Mouse (Mus musculus) forebrain, embryonic 16.5 days (tissue): ENCODE data around the gene H2al1e. TPM values are rescaled to one million over a fixed set of nuclear protein-coding genes. Genes with fewer than 3 reads are reported as not detected.
A peak's percentile ranks its signal among the peaks of the same experiment; 100 is the strongest.
"Not testable (repeated sequence)": the region's sequence is repeated elsewhere in the genome, so short reads cannot be mapped to it uniquely, and the experiment has no call there.

Experiments used
- ATAC-seq: fragments of 200-750 bp; cut with Nextera tagmentation; 2 replicates; pipeline ENCODE4 v1.8.0; 2017; ENCODE audit warnings: mild to moderate bottlenecking, moderate library complexity
- H3K27ac ChIP-seq: fragments of 300-500 bp; sonication (generic); 2 replicates; pipeline ENCODE4 v1.5.1; 2014; ENCODE audit warnings: low read length, control low read depth
- H3K27me3 ChIP-seq: fragments of 300-500 bp; sonication (generic); replicated peaks from 2 replicates; pipeline ENCODE4 v1.6.1; 2014; ENCODE audit warnings: low read length; ENCODE audit not compliant: control insufficient read depth, insufficient read depth
- H3K36me3 ChIP-seq: fragments of 300-500 bp; sonication (generic); 2 replicates; pipeline ENCODE4 v1.6.1; 2014; ENCODE audit not compliant: control insufficient read depth, insufficient read depth
- H3K4me1 ChIP-seq: fragments of 300-500 bp; sonication (generic); replicated peaks from 2 replicates; pipeline ENCODE4 v1.6.1; 2014; ENCODE audit warnings: low read length; ENCODE audit not compliant: control insufficient read depth, insufficient read depth
- H3K4me2 ChIP-seq: fragments of 300-500 bp; sonication (generic); 2 replicates; pipeline ENCODE4 v1.6.1; 2014; ENCODE audit warnings: mild to moderate bottlenecking, low read length, control low read depth
- H3K4me3 ChIP-seq: fragments of 300-500 bp; sonication (generic); replicated peaks from 2 replicates; pipeline ENCODE4 v1.5.1; 2014; ENCODE audit warnings: mild to moderate bottlenecking, low read length, control low read depth
- H3K9ac ChIP-seq: fragments of 300-500 bp; sonication (generic); replicated peaks from 2 replicates; pipeline ENCODE4 v1.6.1; 2014; ENCODE audit warnings: low read depth, low read length, control low read depth
- H3K9me3 ChIP-seq: fragments of 300-500 bp; sonication (generic); 2 replicates; pipeline ENCODE4 v1.6.1; 2016; ENCODE audit warnings: low read length; ENCODE audit not compliant: control insufficient read depth
- WGBS: fragments of 180-500 bp; shearing (Covaris S2); extraction: QIAGEN DNeasy Blood & Tissue Kit; methylation state at CpG from one replicate; pipeline ENCODE4 v1.1.7; 2014; 5-methylcytosine and 5-hydroxymethylcytosine counted together
- polyA plus RNA-seq: library from polyadenylated mRNA; unstranded; fragments of >200 nt; fragmentation: Nextera tagmentation; extraction: Ambion mirVana; gene quantifications from 2 replicates; pipeline ENCODE4 v1.2.1, GENCODE M21; 2015

The H2al1e gene
- polyA plus RNA-seq: not detected in 2 replicates

- not testable (repeated sequence) for H3K36me3 ChIP-seq, H3K9me3 ChIP-seq, H3K27ac ChIP-seq, ATAC-seq, H3K9ac ChIP-seq, H3K4me1 ChIP-seq, H3K4me3 ChIP-seq, H3K4me2 ChIP-seq, H3K27me3 ChIP-seq
- no CpG with 5 or more reads among the region's 3 CpGs for WGBS
Observed at GRCm38 (mm10) chrX:11311634-11312033, at the start of gene H2al1e. Gene H2al1e, plus strand, starts transcription at chrX:11311934.

- H3K4me2 ChIP-seq: no peak overlapping the region
- no peak for ATAC-seq
- no peaks in the 10 kb centered on the region for H3K27me3 ChIP-seq
- no peak overlapping the region for H3K4me3 ChIP-seq
- H3K4me1 ChIP-seq: no peaks in the 10 kb centered on the region
- no peaks in the 10 kb centered on the region for H3K36me3 ChIP-seq
- H3K9ac ChIP-seq: no peak overlapping the region
- H3K9me3 ChIP-seq: no peaks in the 10 kb centered on the region
- H3K27ac ChIP-seq: no peak overlapping the region
- WGBS: 84% methylated on average over 8 of the region's 8 CpGs
Observed at GRCm38 (mm10) chrX:11264918-11265317, 46.8 kb upstream of the H2al1e start.

GRCm38 (mm10) chrX:11267791-11268190 lies 43.9 kb upstream of the H2al1e start:
- WGBS: 65% methylated on average over 7 of the region's 7 CpGs
- no peaks in the 10 kb centered on the region for H3K36me3 ChIP-seq
- no peak for ATAC-seq
- no peak overlapping the region for H3K27ac ChIP-seq
- H3K27me3 ChIP-seq: no peaks in the 10 kb centered on the region
- no peak overlapping the region for H3K4me2 ChIP-seq
- no peaks in the 10 kb centered on the region for H3K4me1 ChIP-seq
- H3K9ac ChIP-seq: no peak overlapping the region
- no peak overlapping the region for H3K4me3 ChIP-seq
- no peaks in the 10 kb centered on the region for H3K9me3 ChIP-seq

GRCm38 (mm10) chrX:11269074-11269473 lies 42.7 kb upstream of the H2al1e start:
- no peak overlapping the region for H3K4me3 ChIP-seq
- H3K27ac ChIP-seq: no peak overlapping the region
- H3K27me3 ChIP-seq: no peaks in the 10 kb centered on the region
- H3K36me3 ChIP-seq: no peaks in the 10 kb centered on the region
- H3K4me2 ChIP-seq: no peak overlapping the region
- H3K9me3 ChIP-seq: no peaks in the 10 kb centered on the region
- peak; percentile 49 for ATAC-seq
- no peak overlapping the region for H3K9ac ChIP-seq
- 83% methylated on average over 3 of the region's 3 CpGs for WGBS
- no peaks in the 10 kb centered on the region for H3K4me1 ChIP-seq

- 75% methylated on average over 3 of the region's 3 CpGs for WGBS
- H3K36me3 ChIP-seq: no peaks in the 10 kb centered on the region
- H3K4me1 ChIP-seq: no peaks in the 10 kb centered on the region
- no peaks in the 10 kb centered on the region for H3K27me3 ChIP-seq
- H3K4me3 ChIP-seq: no peak overlapping the region
- ATAC-seq: no peak
- H3K9me3 ChIP-seq: no peaks in the 10 kb centered on the region
- no peak overlapping the region for H3K9ac ChIP-seq
- no peak overlapping the region for H3K4me2 ChIP-seq
- H3K27ac ChIP-seq: no peak overlapping the region
Observed at GRCm38 (mm10) chrX:11273190-11273589, 38.5 kb upstream of the H2al1e start.

GRCm38 (mm10) chrX:11277083-11277482 lies 34.7 kb upstream of the H2al1e start:
- H3K36me3 ChIP-seq: no peaks in the 10 kb centered on the region
- 56% methylated on average over 6 of the region's 6 CpGs for WGBS
- no peak for ATAC-seq

GRCm38 (mm10) chrX:11280741-11281140 lies 31.0 kb upstream of the H2al1e start:
- Histone ChIP-seq H3K4me3 (no peak overlapping the region), H3K4me2 (no peak overlapping the region), H3K9me3 (no peaks in the 10 kb centered on the region), H3K36me3 (no peaks in the 10 kb centered on the region), H3K4me1 (no peaks in the 10 kb centered on the region), H3K27ac (no peak overlapping the region), H3K9ac (no peak overlapping the region), H3K27me3 (no peaks in the 10 kb centered on the region)
- WGBS: 78% methylated on average over 2 of the region's 2 CpGs
- no peak for ATAC-seq

More at GRCm38 (mm10) chrX:11277083-11277482, 34.7 kb upstream of the H2al1e start:
- H3K27me3 ChIP-seq: no peaks in the 10 kb centered on the region
- H3K4me2 ChIP-seq: no peak overlapping the region
- H3K9me3 ChIP-seq: no peaks in the 10 kb centered on the region
- no peak overlapping the region for H3K4me3 ChIP-seq
- H3K27ac ChIP-seq: no peak overlapping the region
- no peaks in the 10 kb centered on the region for H3K4me1 ChIP-seq
- H3K9ac ChIP-seq: no peak overlapping the region

GRCm38 (mm10) chrX:11288306-11288882 lies 23.3 kb upstream of the H2al1e start:
- 68% methylated on average over 14 of the region's 14 CpGs for WGBS
- Histone ChIP-seq H3K4me1 (no peaks in the 10 kb centered on the region), H3K9me3 (no peaks in the 10 kb centered on the region; the same call in 1 of the 2 replicates), H3K4me2 (no peak overlapping the region), H3K27ac (no peak overlapping the region), H3K9ac (no peak overlapping the region), H3K27me3 (0 out of 2 replicates have a peak, but pooled peaks cover 2% of the 10 kb centered on the region), H3K36me3 (no peaks in the 10 kb centered on the region), H3K4me3 (no peak overlapping the region)
- no peak for ATAC-seq

GRCm38 (mm10) chrX:11289244-11289643 lies 22.5 kb upstream of the H2al1e start:
- Histone ChIP-seq H3K4me1 (no peaks in the 10 kb centered on the region), H3K9ac (no peak overlapping the region), H3K4me2 (no peak overlapping the region), H3K4me3 (no peak overlapping the region), H3K27ac (no peak overlapping the region), H3K27me3 (0 out of 2 replicates have a peak, but pooled peaks cover 2% of the 10 kb centered on the region), H3K9me3 (no peaks in the 10 kb centered on the region; the same call in 1 of the 2 replicates), H3K36me3 (no peaks in the 10 kb centered on the region)
- no peak for ATAC-seq
- 38% methylated on average over 4 of the region's 4 CpGs for WGBS

- not testable (repeated sequence) for H3K9ac ChIP-seq, H3K9me3 ChIP-seq, H3K36me3 ChIP-seq, H3K4me1 ChIP-seq, H3K4me3 ChIP-seq, H3K27ac ChIP-seq, ATAC-seq, H3K27me3 ChIP-seq, H3K4me2 ChIP-seq
- WGBS: no CpG with 5 or more reads among the region's 3 CpGs
Observed at GRCm38 (mm10) chrX:11298957-11299356, 12.8 kb upstream of the H2al1e start, which contains the start of gene H2al1a. Gene H2al1a, plus strand, starts transcription at chrX:11299257.
